Mouse (Mus musculus) fat pad, adult 2 months (tissue): Measurements from ENCODE around the gene Adar.

Experiments used
- DNase-seq: peaks from one replicate; pipeline ENCODE4 v3.0.0-alpha.2; 2011; ENCODE audit warnings: low read depth, low spot score; ENCODE audit errors: extremely low read depth

Adar gene

GRCm38 (mm10) chr3:89714359-89715206 lies at the start of gene Adar:
Adar (plus strand) TSS chr3:89715022.
- no peak for DNase-seq

GRCm38 (mm10) chr3:89667131-89667530 lies 47.7 kb upstream of the Adar start:
- no peak for DNase-seq

- DNase-seq, result no peak
These were observed 43.5 kb upstream of the Adar start for GRCm38 (mm10) chr3:89671334-89671733.

GRCm38 (mm10) chr3:89672573-89673317 lies 42.1 kb upstream of the Adar start:
- no peak for DNase-seq

- no peak for DNase-seq
These were observed 37.2 kb upstream of the Adar start for GRCm38 (mm10) chr3:89677617-89678016.

- no peak for DNase-seq
These were observed 28.8 kb upstream of the Adar start for GRCm38 (mm10) chr3:89686031-89686430.

GRCm38 (mm10) chr3:89688694-89689581 lies 25.9 kb upstream of the Adar start:
- DNase-seq, result no peak

- no peak for DNase-seq
These were observed 23.0 kb upstream of the Adar start for GRCm38 (mm10) chr3:89691776-89692175.

GRCm38 (mm10) chr3:89696152-89696821 lies 18.5 kb upstream of the Adar start:
- DNase-seq, result no peak

- no peak for DNase-seq
These were observed 15.9 kb upstream of the Adar start for GRCm38 (mm10) chr3:89698958-89699357.

- no peak for DNase-seq
These were observed 14.4 kb upstream of the Adar start for GRCm38 (mm10) chr3:89700461-89700860.

- no peak for DNase-seq
These were observed 11.2 kb upstream of the Adar start for GRCm38 (mm10) chr3:89703596-89703995.

- DNase-seq, result no peak
These were observed 10.8 kb upstream of the Adar start for GRCm38 (mm10) chr3:89704064-89704463.

- no peak for DNase-seq
These were observed 565 bp downstream of the Adar start for GRCm38 (mm10) chr3:89715207-89715966.

GRCm38 (mm10) chr3:89715967-89716256 lies 1.1 kb downstream of the Adar start:
- DNase-seq, result no peak

- DNase-seq, result no peak
These were observed 7.2 kb downstream of the Adar start for GRCm38 (mm10) chr3:89722032-89722431.

- DNase-seq, result no peak
These were observed 8.7 kb downstream of the Adar start for GRCm38 (mm10) chr3:89723400-89724084.

GRCm38 (mm10) chr3:89727028-89727427 lies 12.2 kb downstream of the Adar start:
- no peak for DNase-seq

GRCm38 (mm10) chr3:89728848-89729247 lies 14.0 kb downstream of the Adar start:
- no peak for DNase-seq
